Mouse (Mus musculus) cortical plate, adult 2 months (tissue): Measurements from ENCODE around the gene Depp1.

Experiments
- CTCF ChIP-seq: fragments of 200-500 bp; IDR thresholded peaks from 2 replicates; pipeline ENCODE4 v1.5.1; 2011; ENCODE audit warnings: mild to moderate bottlenecking, control low read depth, low read length; ENCODE audit not compliant: insufficient read depth; ENCODE audit errors: extremely low read depth
- POLR2A ChIP-seq: fragments of 200-500 bp; IDR thresholded peaks from 2 replicates; pipeline ENCODE4 v1.6.1; 2011; ENCODE audit warnings: mild to moderate bottlenecking, low read length, control low read depth; ENCODE audit not compliant: insufficient read depth; ENCODE audit errors: extremely low read depth

DNA sequence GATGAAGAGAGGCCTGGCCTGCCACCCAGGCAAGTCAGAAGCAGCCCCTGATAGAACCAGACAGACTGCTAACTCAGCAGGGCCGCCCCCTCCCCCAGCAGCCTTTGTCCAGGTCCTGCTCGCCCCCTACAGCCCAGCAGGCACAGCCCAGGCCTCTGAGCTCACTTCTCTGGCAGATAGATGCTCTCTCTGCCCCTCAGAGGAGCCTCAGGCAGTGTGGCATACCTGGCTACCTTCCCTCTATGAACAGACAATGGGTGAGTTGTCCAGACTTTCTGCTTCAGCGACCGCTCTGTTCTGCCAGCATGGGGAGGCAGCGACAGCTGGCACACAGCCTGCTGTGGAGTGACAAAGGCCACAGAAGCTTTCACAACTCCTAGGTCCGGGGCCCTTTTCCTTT is 19.7 kb downstream of the Depp1 start:
- TF ChIP-seq CTCF (no peak), POLR2A (no peak)
